Mouse (Mus musculus) adrenal gland, postnatal 0 days (tissue): ENCODE results near the gene Bmt2. TPM values are rescaled to one million over a fixed set of nuclear protein-coding genes. Genes with fewer than 3 reads are reported as not detected.

ENCODE experiments used
- polyA plus RNA-seq: library from polyadenylated mRNA; unstranded; fragments of >200 nt; fragmentation: Nextera tagmentation; extraction: Ambion mirVana; gene quantifications from 2 replicates; pipeline ENCODE4 v1.2.1, GENCODE M21; 2015

Gene Bmt2
- 9.1 and 10.0 TPM in 2 replicates for polyA plus RNA-seq

GRCm38 (mm10) chr6:13677818-13678282 is at the start of gene Bmt2:
Gene Bmt2 (minus strand): TSS chr6:13677966.

GRCm38 (mm10) chr6:13607621-13608493 is 69.9 kb downstream of the Bmt2 start, which contains the start of gene Tmem168:
Gene Tmem168 (minus strand): TSS chr6:13608100.

Other genes starting within 250 kb of the Bmt2 start
- 22.3 and 25.2 TPM in 2 replicates for gene Tmem168, start 69.9 kb downstream of the Bmt2 start, polyA plus RNA-seq
- 4.9 and 14.8 TPM in 2 replicates for gene Gpr85, start 162.0 kb upstream of the Bmt2 start, polyA plus RNA-seq
- gene 2610001J05Rik, start 193.6 kb upstream of the Bmt2 start, polyA plus RNA-seq, result 98.9 and 131 TPM in 2 replicates